Mouse (Mus musculus): ENCODE measurements around the gene Arl4d. TPM values are rescaled to one million over a fixed set of nuclear protein-coding genes. Genes with fewer than 3 reads are reported as not detected.
"Not testable (repeated sequence)": the region's sequence is repeated elsewhere in the genome, so short reads cannot be mapped to it uniquely, and the experiment has no call there.

Gene Arl4d
- polyA plus RNA-seq, 1 experiment from 2014 or later: 11.6 TPM

- Histone ChIP-seq H3K27me3 (no peaks in the 10 kb centered on the region), H3K9ac (peak overlapping the region; percentile 67; the same call in 1 of the 2 replicates), H3K4me3 (peak overlapping the region; percentile 18; the same call in 1 of the 2 replicates), H3K36me3 (no peaks in the 10 kb centered on the region), H3K9me3 (replicated peaks) (no peaks in the 10 kb centered on the region), H3K4me2 (replicated peaks) (peak overlapping the region; percentile 50), H3K4me1 (peaks cover 5% of the 10 kb centered on the region; the same call in 1 of the 2 replicates), H3K27ac (peak overlapping the region; percentile 97)
- WGBS: 2% methylated on average over 3 of the region's 3 CpGs
- ATAC-seq (ENCODE audit: low FRiP score): peak; percentile 59
These were observed 7.8 kb upstream of the Arl4d start for GRCm38 (mm10) chr11:101657528-101657885.

- H3K27me3 ChIP-seq; H3K4me1 ChIP-seq; H3K9me3 ChIP-seq (replicated peaks); H3K36me3 ChIP-seq: not testable (repeated sequence)
- under 1% methylated on average over 38 of the region's 40 CpGs for WGBS
- ATAC-seq (ENCODE audit: low FRiP score): peak; percentile 94
- peak overlapping the region; percentile 50 for H3K4me2 ChIP-seq (replicated peaks)
- H3K9ac ChIP-seq: peak overlapping the region; percentile 67; the same call in 1 of the 2 replicates
- H3K27ac ChIP-seq: peak overlapping the region; percentile 97
- H3K4me3 ChIP-seq: peak overlapping the region; percentile 18; the same call in 1 of the 2 replicates
These were observed 7.2 kb upstream of the Arl4d start for GRCm38 (mm10) chr11:101657886-101658750.

- H3K9me3 ChIP-seq (replicated peaks): no peaks in the 10 kb centered on the region
- H3K9ac ChIP-seq: no peak overlapping the region
- no peak overlapping the region for H3K4me2 ChIP-seq (replicated peaks)
- H3K4me3 ChIP-seq: no peak overlapping the region
- H3K27me3 ChIP-seq: no peaks in the 10 kb centered on the region
- peaks cover 5% of the 10 kb centered on the region; the same call in 1 of the 2 replicates for H3K4me1 ChIP-seq
- ATAC-seq (ENCODE audit: low FRiP score): no peak
- H3K27ac ChIP-seq: peak overlapping the region; percentile 81
- H3K36me3 ChIP-seq: no peaks in the 10 kb centered on the region
- WGBS: 32% methylated on average over 10 of the region's 10 CpGs
These were observed 6.4 kb upstream of the Arl4d start for GRCm38 (mm10) chr11:101658751-101659558.

GRCm38 (mm10) chr11:101661191-101661590, 4.2 kb upstream of the Arl4d start:
- no peak for ATAC-seq (ENCODE audit: low FRiP score)
- Histone ChIP-seq H3K9ac (no peak overlapping the region), H3K27me3 (no peaks in the 10 kb centered on the region), H3K4me1 (peaks cover 9% of the 10 kb centered on the region), H3K9me3 (replicated peaks) (no peaks in the 10 kb centered on the region), H3K36me3 (no peaks in the 10 kb centered on the region), H3K27ac (no peak overlapping the region), H3K4me2 (replicated peaks) (no peak overlapping the region), H3K4me3 (no peak overlapping the region)
- 72% methylated on average over 7 of the region's 7 CpGs for WGBS

GRCm38 (mm10) chr11:101661786-101662185, 3.6 kb upstream of the Arl4d start:
- Histone ChIP-seq H3K27me3 (peaks cover 3% of the 10 kb centered on the region; the same call in 1 of the 2 replicates), H3K4me3 (no peak overlapping the region), H3K9me3 (replicated peaks) (no peaks in the 10 kb centered on the region), H3K27ac (no peak overlapping the region), H3K4me1 (peaks cover 9% of the 10 kb centered on the region), H3K36me3 (no peaks in the 10 kb centered on the region), H3K9ac (no peak overlapping the region), H3K4me2 (replicated peaks) (no peak overlapping the region)
- no peak for ATAC-seq (ENCODE audit: low FRiP score)
- WGBS: 76% methylated on average over 5 of the region's 5 CpGs

- 73% methylated on average over 11 of the region's 11 CpGs for WGBS
- Histone ChIP-seq H3K9ac (no peak overlapping the region), H3K4me3 (no peak overlapping the region), H3K4me1 (peaks cover 17% of the 10 kb centered on the region), H3K36me3 (no peaks in the 10 kb centered on the region), H3K9me3 (replicated peaks) (no peaks in the 10 kb centered on the region), H3K4me2 (replicated peaks) (no peak overlapping the region), H3K27me3 (peaks cover 9% of the 10 kb centered on the region), H3K27ac (no peak overlapping the region)
- ATAC-seq (ENCODE audit: low FRiP score): no peak
These were observed 1.9 kb upstream of the Arl4d start for GRCm38 (mm10) chr11:101663229-101664027.

- Histone ChIP-seq H3K9me3 (replicated peaks) (no peaks in the 10 kb centered on the region), H3K9ac (peak overlapping the region; percentile 79), H3K36me3 (no peaks in the 10 kb centered on the region), H3K4me2 (replicated peaks) (peak overlapping the region; percentile 89), H3K27ac (peak overlapping the region; percentile 85), H3K27me3 (peaks cover 9% of the 10 kb centered on the region), H3K4me1 (peaks cover 29% of the 10 kb centered on the region), H3K4me3 (peak overlapping the region; percentile 55)
- ATAC-seq (ENCODE audit: low FRiP score): no peak
- WGBS: 1% methylated on average over 24 of the region's 24 CpGs
These were observed 273 bp downstream of the Arl4d start for GRCm38 (mm10) chr11:101665636-101665992.

- peak overlapping the region; percentile 50 for H3K9ac ChIP-seq
- no peaks in the 10 kb centered on the region for H3K36me3 ChIP-seq
- H3K27me3 ChIP-seq: peaks cover 9% of the 10 kb centered on the region
- H3K27ac ChIP-seq: peak overlapping the region; percentile 12; the same call in 1 of the 2 replicates
- peaks cover 29% of the 10 kb centered on the region for H3K4me1 ChIP-seq
- no peaks in the 10 kb centered on the region for H3K9me3 ChIP-seq (replicated peaks)
- H3K4me3 ChIP-seq: peak overlapping the region; percentile 15
- ATAC-seq (ENCODE audit: low FRiP score): no peak
- WGBS: 79% methylated on average over 28 of the region's 28 CpGs
- peak overlapping the region; percentile 89 for H3K4me2 ChIP-seq (replicated peaks)
These were observed 1.4 kb downstream of the Arl4d start for GRCm38 (mm10) chr11:101666626-101667345.

GRCm38 (mm10) chr11:101667871-101668532, 2.7 kb downstream of the Arl4d start:
- 76% methylated on average over 14 of the region's 14 CpGs for WGBS
- Histone ChIP-seq H3K9me3 (replicated peaks) (no peaks in the 10 kb centered on the region), H3K9ac (peak overlapping the region; percentile 18; the same call in 1 of the 2 replicates), H3K4me1 (peaks cover 29% of the 10 kb centered on the region), H3K27me3 (peaks cover 9% of the 10 kb centered on the region), H3K4me2 (replicated peaks) (peak overlapping the region; percentile 31), H3K27ac (peak overlapping the region; percentile 64), H3K36me3 (no peaks in the 10 kb centered on the region), H3K4me3 (peak overlapping the region; percentile 11; the same call in 1 of the 2 replicates)
- no peak for ATAC-seq (ENCODE audit: low FRiP score)

GRCm38 (mm10) chr11:101668546-101669261, 3.4 kb downstream of the Arl4d start:
- Histone ChIP-seq H3K9me3 (replicated peaks) (no peaks in the 10 kb centered on the region), H3K27me3 (peaks cover 9% of the 10 kb centered on the region), H3K36me3 (no peaks in the 10 kb centered on the region), H3K4me3 (peak overlapping the region; percentile 11; the same call in 1 of the 2 replicates), H3K4me1 (peaks cover 29% of the 10 kb centered on the region), H3K27ac (peak overlapping the region; percentile 64), H3K4me2 (replicated peaks) (peak overlapping the region; percentile 31), H3K9ac (peak overlapping the region; percentile 18; the same call in 1 of the 2 replicates)
- ATAC-seq (ENCODE audit: low FRiP score): no peak
- 46% methylated on average over 10 of the region's 13 CpGs for WGBS

Data from hindbrain, embryonic 12.5 days (tissue).